Mouse (Mus musculus): ENCODE measurements around the gene Tas2r143. TPM values are rescaled to one million over a fixed set of nuclear protein-coding genes. Genes with fewer than 3 reads are reported as not detected.

The Tas2r143 gene
- total and polyA plus RNA-seq, 2 experiments from 2014 or later: not detected

- no peaks in the 10 kb centered on the region for H3K27me3 ChIP-seq (ENCODE audit: insufficient read depth, low read length)
- no peak overlapping the region for H3K4me2 ChIP-seq (ENCODE audit: low read depth, low read length, poor library complexity, severe bottlenecking)
- H3K27ac ChIP-seq (ENCODE audit: low read depth, low read length): no peak overlapping the region
- DNase-seq (ENCODE audit: low spot score) (no peak), ATAC-seq (ENCODE audit: low FRiP score) (no peak)
- TF ChIP-seq CTCF (IDR thresholded peaks at IDR 0.05): no peak
- no peak overlapping the region for H3K4me3 ChIP-seq (ENCODE audit: low read depth, low read length)
- 74% methylated on average over 2 of the region's 2 CpGs for WGBS
- no peaks in the 10 kb centered on the region for H3K4me1 ChIP-seq (ENCODE audit: insufficient read depth, low read length)
- H3K9ac ChIP-seq (replicated peaks; ENCODE audit: low read length, poor library complexity, severe bottlenecking): no peak overlapping the region
- no peaks in the 10 kb centered on the region for H3K9me3 ChIP-seq (ENCODE audit: low read length)
- no peaks in the 10 kb centered on the region for H3K36me3 ChIP-seq (ENCODE audit: insufficient read depth, low read length)
These were observed 21.4 kb downstream of the Tas2r143 start for GRCm38 (mm10) chr6:42421439-42421838.

- no peak for ATAC-seq (ENCODE audit: low FRiP score)
- no peak for DNase-seq (ENCODE audit: low spot score)
- WGBS: 96% methylated on average over 3 of the region's 3 CpGs
These were observed 24.4 kb downstream of the Tas2r143 start for GRCm38 (mm10) chr6:42424472-42424871.

GRCm38 (mm10) chr6:42426337-42426736 is 26.3 kb downstream of the Tas2r143 start:
- no peak overlapping the region for H3K4me3 ChIP-seq (ENCODE audit: low read depth, low read length)
- H3K27ac ChIP-seq (ENCODE audit: low read depth, low read length): no peak overlapping the region
- H3K9me3 ChIP-seq (ENCODE audit: low read length): no peaks in the 10 kb centered on the region
- WGBS: 90% methylated on average over 4 of the region's 4 CpGs
- H3K36me3 ChIP-seq (ENCODE audit: insufficient read depth, low read length): no peaks in the 10 kb centered on the region
- DNase-seq (ENCODE audit: low spot score) (no peak), ATAC-seq (ENCODE audit: low FRiP score) (no peak)
- TF ChIP-seq CTCF (IDR thresholded peaks at IDR 0.05): no peak
- H3K4me1 ChIP-seq (ENCODE audit: insufficient read depth, low read length): no peaks in the 10 kb centered on the region
- H3K4me2 ChIP-seq (ENCODE audit: low read depth, low read length, poor library complexity, severe bottlenecking): no peak overlapping the region
- H3K27me3 ChIP-seq (ENCODE audit: insufficient read depth, low read length): no peaks in the 10 kb centered on the region
- H3K9ac ChIP-seq (replicated peaks; ENCODE audit: low read length, poor library complexity, severe bottlenecking): no peak overlapping the region

More at GRCm38 (mm10) chr6:42424472-42424871, 24.4 kb downstream of the Tas2r143 start:
- Histone ChIP-seq H3K27me3 (ENCODE audit: insufficient read depth, low read length) (no peaks in the 10 kb centered on the region), H3K4me1 (ENCODE audit: insufficient read depth, low read length) (no peaks in the 10 kb centered on the region), H3K27ac (ENCODE audit: low read depth, low read length) (no peak overlapping the region), H3K4me3 (ENCODE audit: low read depth, low read length) (no peak overlapping the region), H3K4me2 (ENCODE audit: low read depth, low read length, poor library complexity, severe bottlenecking) (no peak overlapping the region), H3K9ac (replicated peaks; ENCODE audit: low read length, poor library complexity, severe bottlenecking) (no peak overlapping the region), H3K36me3 (ENCODE audit: insufficient read depth, low read length) (no peaks in the 10 kb centered on the region), H3K9me3 (ENCODE audit: low read length) (no peaks in the 10 kb centered on the region)
- no peak for TF ChIP-seq CTCF (IDR thresholded peaks at IDR 0.05)

GRCm38 (mm10) chr6:42433554-42433953 is 33.5 kb downstream of the Tas2r143 start:
- no peaks in the 10 kb centered on the region for H3K9me3 ChIP-seq (ENCODE audit: low read length)
- no peak overlapping the region for H3K27ac ChIP-seq (ENCODE audit: low read depth, low read length)
- H3K4me2 ChIP-seq (ENCODE audit: low read depth, low read length, poor library complexity, severe bottlenecking): no peak overlapping the region
- DNase-seq (ENCODE audit: low spot score): no peak
- no peaks in the 10 kb centered on the region for H3K36me3 ChIP-seq (ENCODE audit: insufficient read depth, low read length)
- no peaks in the 10 kb centered on the region for H3K27me3 ChIP-seq (ENCODE audit: insufficient read depth, low read length)
- no peaks in the 10 kb centered on the region for H3K4me1 ChIP-seq (ENCODE audit: insufficient read depth, low read length)
- no peak overlapping the region for H3K4me3 ChIP-seq (ENCODE audit: low read depth, low read length)
- no peak for ATAC-seq (ENCODE audit: low FRiP score)
- WGBS: 57% methylated on average over 2 of the region's 2 CpGs
- no peak overlapping the region for H3K9ac ChIP-seq (replicated peaks; ENCODE audit: low read length, poor library complexity, severe bottlenecking)
- TF ChIP-seq CTCF (IDR thresholded peaks at IDR 0.05): peak; percentile 28

- no peak for DNase-seq (ENCODE audit: low spot score)
- Histone ChIP-seq H3K27ac (ENCODE audit: low read depth, low read length) (no peak within 1 kb of the TSS), H3K9ac (replicated peaks; ENCODE audit: low read length, poor library complexity, severe bottlenecking) (no peak within 1 kb of the TSS), H3K4me3 (ENCODE audit: low read depth, low read length) (no peak within 1 kb of the TSS), H3K36me3 (ENCODE audit: insufficient read depth, low read length) (no peaks in the 10 kb centered on the region), H3K27me3 (ENCODE audit: insufficient read depth, low read length) (no peaks in the 10 kb centered on the region), H3K4me2 (ENCODE audit: low read depth, low read length, poor library complexity, severe bottlenecking) (no peak within 1 kb of the TSS), H3K4me1 (ENCODE audit: insufficient read depth, low read length) (no peaks in the 10 kb centered on the region), H3K9me3 (ENCODE audit: low read length) (no peaks in the 10 kb centered on the region)
- 88% methylated on average over 6 of the region's 6 CpGs for WGBS
- TF ChIP-seq CTCF (IDR thresholded peaks at IDR 0.05): no peak
- ATAC-seq (ENCODE audit: low FRiP score): no peak
These were observed 34.4 kb downstream of the Tas2r143 start, which contains the start of gene Tas2r126 for GRCm38 (mm10) chr6:42434446-42434845. TSS of gene Tas2r126 (plus strand) at chr6:42434535.

GRCm38 (mm10) chr6:42435490-42435889 is 35.5 kb downstream of the Tas2r143 start:
- H3K9ac ChIP-seq (replicated peaks; ENCODE audit: low read length, poor library complexity, severe bottlenecking): no peak overlapping the region
- no peak for DNase-seq (ENCODE audit: low spot score)
- no peaks in the 10 kb centered on the region for H3K4me1 ChIP-seq (ENCODE audit: insufficient read depth, low read length)
- no peak for TF ChIP-seq CTCF (IDR thresholded peaks at IDR 0.05)
- no peaks in the 10 kb centered on the region for H3K36me3 ChIP-seq (ENCODE audit: insufficient read depth, low read length)
- ATAC-seq (ENCODE audit: low FRiP score): no peak
- WGBS: 67% methylated on average over 2 of the region's 2 CpGs
- H3K27ac ChIP-seq (ENCODE audit: low read depth, low read length): no peak overlapping the region
- H3K4me3 ChIP-seq (ENCODE audit: low read depth, low read length): no peak overlapping the region
- no peaks in the 10 kb centered on the region for H3K9me3 ChIP-seq (ENCODE audit: low read length)
- H3K4me2 ChIP-seq (ENCODE audit: low read depth, low read length, poor library complexity, severe bottlenecking): no peak overlapping the region
- no peaks in the 10 kb centered on the region for H3K27me3 ChIP-seq (ENCODE audit: insufficient read depth, low read length)

Measured in midbrain, postnatal 0 days (tissue).